ENCODE assay signal across 10 mouse cellular contexts in genomic region chr11:64396331-64396881, GRCm38 (mm10). TPM values are rescaled to one million over a fixed set of nuclear protein-coding genes. Genes with fewer than 3 reads are reported as not detected.
DNase-seq lines count a peak whose midpoint lies in the region; ATAC-seq and TF ChIP-seq lines count a peak whose summit lies in the region.
"Had no signal": no experiment of that assay in that cellular context is flagged by ENCODE, and none has a peak within 500 bp of the region (broad histone marks: within the 10 kb centered on the region; RNA-seq: fewer than 3 reads in every experiment).

No protein-coding gene starts in this region.

- no peak for ATAC-seq in kidney, postnatal 0 days (replicated peaks; ENCODE audit: low FRiP score, low read depth)
- ATAC-seq in heart, embryonic 12.5 days (ENCODE audit: insufficient number of reproducible peaks, low FRiP score) = no peak
- ATAC-seq in midbrain, embryonic 15.5 days (replicated peaks) = peak; percentile 88
- ATAC-seq: Patski had no signal

- peak; percentile 26 for DNase-seq in kidney, postnatal 0 days (ENCODE audit: low spot score)
- DNase-seq in kidney, adult 8-10 months = no peak
- DNase-seq in embryo, embryonic 11 days = peak; percentile 64
- DNase-seq in layer of hippocampus, adult 9-11 months = peak; percentile 75
- peak; percentile 55 for DNase-seq in thymus, postnatal 14 days
- DNase-seq in c-Kit-positive CD71-positive TER-119-positive erythroid progenitor cells, embryonic 14.5 days (ENCODE audit: low spot score) = no peak

- TF ChIP-seq CTCF in kidney, postnatal 0 days (IDR thresholded peaks at IDR 0.05; ENCODE audit: low read depth) = no peak

- no peak overlapping the region for H3K4me3 ChIP-seq in kidney, postnatal 0 days (replicated peaks; ENCODE audit: low read depth, low read length)
- H3K4me3 ChIP-seq in heart, embryonic 12.5 days = peak overlapping the region; percentile 20
- H3K4me3 ChIP-seq in midbrain, embryonic 15.5 days = peak overlapping the region; percentile 20

- 12% methylated on average over 7 of the region's 7 CpGs for WGBS in kidney, postnatal 0 days
- 8% methylated on average over 7 of the region's 7 CpGs for WGBS in heart, embryonic 12.5 days
- 2% methylated on average over 7 of the region's 7 CpGs for WGBS in midbrain, embryonic 15.5 days

- peak overlapping the region; percentile 30 for H3K4me2 ChIP-seq in kidney, postnatal 0 days (ENCODE audit: low read length)
- H3K4me2 ChIP-seq in heart, embryonic 12.5 days = peak overlapping the region; percentile 57
- peak overlapping the region; percentile 46 for H3K4me2 ChIP-seq in midbrain, embryonic 15.5 days

- no peaks in the 10 kb centered on the region for H3K36me3 ChIP-seq in kidney, postnatal 0 days (ENCODE audit: insufficient read depth, low read length)
- H3K36me3 ChIP-seq in heart, embryonic 12.5 days = no peaks in the 10 kb centered on the region
- H3K36me3 ChIP-seq in midbrain, embryonic 15.5 days (replicated peaks) = no peaks in the 10 kb centered on the region

- H3K27me3 ChIP-seq in kidney, postnatal 0 days (ENCODE audit: insufficient read depth, low read length) = no peaks in the 10 kb centered on the region
- peaks cover 11% of the 10 kb centered on the region; the same call in 1 of the 2 replicates for H3K27me3 ChIP-seq in heart, embryonic 12.5 days (replicated peaks)
- H3K27me3 ChIP-seq in midbrain, embryonic 15.5 days (replicated peaks) = no peaks in the 10 kb centered on the region

- no peaks in the 10 kb centered on the region for H3K4me1 ChIP-seq in kidney, postnatal 0 days (replicated peaks; ENCODE audit: insufficient read depth, low read length)
- H3K4me1 ChIP-seq in heart, embryonic 12.5 days (replicated peaks) = peaks cover 11% of the 10 kb centered on the region; the same call in 1 of the 2 replicates
- peaks cover 19% of the 10 kb centered on the region for H3K4me1 ChIP-seq in midbrain, embryonic 15.5 days

- H3K27ac ChIP-seq in kidney, postnatal 0 days = no peak overlapping the region
- no peak overlapping the region for H3K27ac ChIP-seq in heart, embryonic 12.5 days (ENCODE audit: poor library complexity, severe bottlenecking)
- H3K27ac ChIP-seq in midbrain, embryonic 15.5 days = peak overlapping the region; percentile 70

- H3K9me3 ChIP-seq in kidney, postnatal 0 days (replicated peaks; ENCODE audit: low read length) = no peaks in the 10 kb centered on the region
- no peaks in the 10 kb centered on the region for H3K9me3 ChIP-seq in heart, embryonic 12.5 days (replicated peaks)
- H3K9me3 ChIP-seq in midbrain, embryonic 15.5 days = no peaks in the 10 kb centered on the region

- H3K9ac ChIP-seq in kidney, postnatal 0 days (ENCODE audit: low read depth, low read length) = no peak overlapping the region
- peak overlapping the region; percentile 40; the same call in 1 of the 2 replicates for H3K9ac ChIP-seq in heart, embryonic 12.5 days
- H3K9ac ChIP-seq in midbrain, embryonic 15.5 days = peak overlapping the region; percentile 19; the same call in 1 of the 2 replicates

RNA-seq across cellular contexts. Expression of gene Hs3st3a1, which starts 38.7 kb away (rescaled TPM):
- 1.5 and 2.2 TPM in 2 replicates for polyA plus RNA-seq in kidney, postnatal 0 days (2015; fragmentation: Nextera tagmentation; extraction: Ambion mirVana)
- polyA plus RNA-seq in heart, embryonic 12.5 days (2016; fragmentation: Nextera tagmentation; extraction: Ambion mirVana) = 1.6 and 1.7 TPM in 2 replicates
- polyA plus RNA-seq in midbrain, embryonic 15.5 days (2015; fragmentation: Nextera tagmentation; extraction: Ambion mirVana) = 1.8 and 1.9 TPM in 2 replicates

RNA-seq across cellular contexts. Expression of gene F930015N05Rik, which starts 40.0 kb away (rescaled TPM):
- 0.26 and 0.50 TPM in 2 replicates for polyA plus RNA-seq in kidney, postnatal 0 days (2015; fragmentation: Nextera tagmentation; extraction: Ambion mirVana)
- not detected in 2 replicates for polyA plus RNA-seq in heart, embryonic 12.5 days (2016; fragmentation: Nextera tagmentation; extraction: Ambion mirVana)
- 1.6 and 2.6 TPM in 2 replicates for polyA plus RNA-seq in midbrain, embryonic 15.5 days (2015; fragmentation: Nextera tagmentation; extraction: Ambion mirVana)
- polyA plus RNA-seq: testis, adult 2 months had no signal

Comparison
In these comparisons a context has a peak if more than half of its experiments do, and no peak if none do; other contexts are left out.
1. DNase-seq: peak in kidney, postnatal 0 days (single experiment), embryo, embryonic 11 days (single experiment), layer of hippocampus, adult 9-11 months (single experiment) and thymus, postnatal 14 days (single experiment); none in kidney, adult 8-10 months (0 of 2) and c-Kit-positive CD71-positive TER-119-positive erythroid progenitor cells, embryonic 14.5 days (single experiment).
2. Peak in every context shown above with its lines, with median percentiles within 50 percentile points of each other: H3K4me2 ChIP-seq.